8 mouse cellular contexts compared by ENCODE assay signal in genomic region chr8:106937081-106937800, GRCm38 (mm10). TPM values are rescaled to one million over a fixed set of nuclear protein-coding genes. Genes with fewer than 3 reads are reported as not detected.
A peak's percentile ranks its signal among the peaks of the same experiment; 100 is the strongest.
DNase-seq lines count a peak whose midpoint lies in the region; ATAC-seq and TF ChIP-seq lines count a peak whose summit lies in the region.

No protein-coding gene starts in this region.

- H3K9ac ChIP-seq in heart, embryonic 15.5 days, result peak overlapping the region; percentile 80
- H3K9ac ChIP-seq in ES-E14 (ENCODE audit: insufficient read depth, low read depth, low read length, poor library complexity, severe bottlenecking), result peak overlapping the region; percentile 77
- H3K9ac ChIP-seq in midbrain, embryonic 11.5 days (ENCODE audit: low read length), result peak overlapping the region; percentile 94

- WGBS in heart, embryonic 15.5 days, result 34% methylated on average over 14 of the region's 14 CpGs
- WGBS in hindbrain, embryonic 10.5 days, result 54% methylated on average over 14 of the region's 14 CpGs
- WGBS in midbrain, embryonic 11.5 days, result 46% methylated on average over 14 of the region's 14 CpGs

- peak overlapping the region; percentile 84 for H3K4me2 ChIP-seq in heart, embryonic 15.5 days
- H3K4me2 ChIP-seq in midbrain, embryonic 11.5 days, result peak overlapping the region; percentile 73

- DNase-seq in heart, postnatal 25 days (ENCODE audit: low spot score), result no peak
- no peak for DNase-seq in ES-E14 (ENCODE audit: low read depth, low spot score)
- DNase-seq in hindbrain, embryonic 10.5 days (ENCODE audit: low spot score), result no peak
- peak; percentile 88 for DNase-seq in midbrain, embryonic 11.5 days (ENCODE audit: low spot score, missing footprints)
- DNase-seq in retina, embryonic 14.5 days (ENCODE audit: low spot score), result no peak
- no peak for DNase-seq in left cerebral cortex, postnatal 36 days (ENCODE audit: low spot score in 2 of 2)
- DNase-seq in T-cell, adult 2 months (ENCODE audit: low spot score), result no peak

- peak overlapping the region; percentile 92; the same call in 1 of the 2 replicates for H3K27ac ChIP-seq in heart, embryonic 15.5 days
- no peak overlapping the region for H3K27ac ChIP-seq in ES-E14 (ENCODE audit: insufficient read depth, low read depth, low read length, poor library complexity, severe bottlenecking)
- H3K27ac ChIP-seq in hindbrain, embryonic 10.5 days, result peak overlapping the region; percentile 96
- no peak overlapping the region for H3K27ac ChIP-seq in midbrain, embryonic 11.5 days (ENCODE audit: low read depth, low read length)

- ATAC-seq in heart, embryonic 15.5 days (replicated peaks; ENCODE audit: insufficient number of reproducible peaks, insufficient read depth, low FRiP score, low read depth), result no peak
- ATAC-seq in midbrain, embryonic 11.5 days (ENCODE audit: low FRiP score), result no peak

- H3K4me3 ChIP-seq in heart, embryonic 15.5 days, result peak overlapping the region; percentile 93
- peak overlapping the region; percentile 78 to 80 for H3K4me3 ChIP-seq in ES-E14 (ENCODE audit: insufficient read depth in 1 of 2, low read depth in 1 of 2, low read length in 2 of 2, poor library complexity in 1 of 2, severe bottlenecking in 1 of 2)
- H3K4me3 ChIP-seq in hindbrain, embryonic 10.5 days, result peak overlapping the region; percentile 92
- peak overlapping the region; percentile 87 for H3K4me3 ChIP-seq in midbrain, embryonic 11.5 days (ENCODE audit: low read depth, low read length)

- no peaks in the 10 kb centered on the region for H3K27me3 ChIP-seq in heart, embryonic 15.5 days
- H3K27me3 ChIP-seq in hindbrain, embryonic 10.5 days (ENCODE audit: insufficient read depth, poor library complexity, severe bottlenecking), result peaks cover 18% of the 10 kb centered on the region; the same call in 1 of the 2 replicates
- peaks cover 4% of the 10 kb centered on the region; the same call in 1 of the 2 replicates for H3K27me3 ChIP-seq in midbrain, embryonic 11.5 days (ENCODE audit: control insufficient read depth, insufficient read depth, low read length)

- intact Hi-C loops in heart, postnatal 25 days (cut with DNase I), result loop anchor here (5.0 kb wide), 2 partner anchors 35 to 45 kb away; partner anchors contain the start of gene Utp4
- intact Hi-C loops in left cerebral cortex, postnatal 36 days (cut with DNase I), result loop anchor here (5.0 kb wide), 1 partner anchor 65 kb away; no protein-coding TSS in a partner anchor

- in situ Hi-C loops in ES-E14 (cut with MboI; ENCODE audit: low sequenced_read_pairs in 2 of 2, unreplicated experiment in 2 of 2), result no loop called here

- H3K9me3 ChIP-seq in heart, embryonic 15.5 days (replicated peaks), result no peaks in the 10 kb centered on the region
- no peaks in the 10 kb centered on the region for H3K9me3 ChIP-seq in ES-E14 (ENCODE audit: control insufficient read depth, insufficient read depth, low read depth, low read length)
- H3K9me3 ChIP-seq in hindbrain, embryonic 10.5 days, result no peaks in the 10 kb centered on the region
- H3K9me3 ChIP-seq in midbrain, embryonic 11.5 days (ENCODE audit: control insufficient read depth, low read length), result no peaks in the 10 kb centered on the region

- peaks cover 23% of the 10 kb centered on the region for H3K4me1 ChIP-seq in heart, embryonic 15.5 days (replicated peaks)
- H3K4me1 ChIP-seq in ES-E14 (ENCODE audit: control insufficient read depth in 2 of 2, insufficient read depth in 2 of 2, low read length in 2 of 2, poor library complexity in 1 of 2), result peaks cover 16 to 19% of the 10 kb centered on the region in 2 experiments
- H3K4me1 ChIP-seq in hindbrain, embryonic 10.5 days (replicated peaks), result peaks cover 30% of the 10 kb centered on the region
- H3K4me1 ChIP-seq in midbrain, embryonic 11.5 days (ENCODE audit: control insufficient read depth, insufficient read depth, low read length), result peaks cover 16% of the 10 kb centered on the region; the same call in 1 of the 2 replicates

- H3K36me3 ChIP-seq in heart, embryonic 15.5 days, result no peaks in the 10 kb centered on the region
- no peaks in the 10 kb centered on the region for H3K36me3 ChIP-seq in ES-E14 (ENCODE audit: control insufficient read depth, insufficient read depth, low read length, poor library complexity, severe bottlenecking)
- H3K36me3 ChIP-seq in hindbrain, embryonic 10.5 days, result no peaks in the 10 kb centered on the region
- H3K36me3 ChIP-seq in midbrain, embryonic 11.5 days (ENCODE audit: control insufficient read depth, insufficient read depth, low read length), result no peaks in the 10 kb centered on the region

TF ChIP-seq in ES-E14, 5 proteins besides CTCF, POLR2A, EP300 and RAD21:
- TF ChIP-seq ZNF384 (IDR thresholded peaks at IDR 0.05; ENCODE audit: low read depth, low read length) (no peak), CHD2 (IDR thresholded peaks at IDR 0.05; ENCODE audit: low read depth, low read length) (no peak), HCFC1 (IDR thresholded peaks at IDR 0.05; ENCODE audit: borderline replicate concordance, insufficient read depth, low read length) (no peak), MAFK (IDR thresholded peaks at IDR 0.05; ENCODE audit: insufficient read depth, low read depth, low read length) (no peak), ZC3H11A (IDR thresholded peaks at IDR 0.05; ENCODE audit: borderline replicate concordance, low read depth, low read length) (no peak)
TF ChIP-seq in ES-E14: peak in this region for 0.

RNA-seq across cellular contexts. Expression of gene Sntb2, which starts 1.7 kb away (rescaled TPM):
- polyA plus RNA-seq in heart, embryonic 15.5 days (2015; fragmentation: Nextera tagmentation; extraction: Ambion mirVana), result 12.6 and 15.8 TPM in 2 replicates
- 10 to 100 TPM; 12.9 to 13.0 TPM for total RNA-seq in heart, postnatal 25 days (2021)
- total RNA-seq in ES-E14 (2012; rRNA removed), result 32.4 and 45.7 TPM in 2 replicates
- polyA plus RNA-seq in hindbrain, embryonic 10.5 days (2016; fragmentation: Nextera tagmentation; extraction: Ambion mirVana), result 9.2 and 9.7 TPM in 2 replicates
- polyA plus RNA-seq in midbrain, embryonic 11.5 days (2014; fragmentation: Nextera tagmentation; extraction: Ambion mirVana), result 5.9 and 6.2 TPM in 2 replicates
- 10 to 100 TPM; 13.7 to 17.0 TPM for total RNA-seq in left cerebral cortex, postnatal 36 days (2021)

RNA-seq across cellular contexts. Expression of gene Utp4, which starts 43.8 kb away (rescaled TPM):
- polyA plus RNA-seq in heart, embryonic 15.5 days (2015; fragmentation: Nextera tagmentation; extraction: Ambion mirVana), result 36.4 and 43.1 TPM in 2 replicates
- total RNA-seq in heart, postnatal 25 days (2021), result 10 to 100 TPM; 17.7 to 19.1 TPM
- 87.5 and 118 TPM in 2 replicates for total RNA-seq in ES-E14 (2012; rRNA removed)
- 58.3 and 85.0 TPM in 2 replicates for polyA plus RNA-seq in hindbrain, embryonic 10.5 days (2016; fragmentation: Nextera tagmentation; extraction: Ambion mirVana)
- polyA plus RNA-seq in midbrain, embryonic 11.5 days (2014; fragmentation: Nextera tagmentation; extraction: Ambion mirVana), result 72.7 and 73.6 TPM in 2 replicates
- total RNA-seq in left cerebral cortex, postnatal 36 days (2021), result 10 to 100 TPM; 30.0 to 35.2 TPM

Comparison
In these comparisons a context has a peak if more than half of its experiments do, and no peak if none do; other contexts are left out.
1. H3K27ac ChIP-seq: peak in heart, embryonic 15.5 days (single experiment) and hindbrain, embryonic 10.5 days (single experiment); none in ES-E14 (single experiment) and midbrain, embryonic 11.5 days (single experiment).
2. Peak in every context shown above with its lines, with median percentiles within 50 percentile points of each other: H3K4me3 ChIP-seq and H3K9ac ChIP-seq.